Mouse (Mus musculus) layer of hippocampus, postnatal 14 days (tissue): ENCODE measurements at regions not wholly inside any gene's neighbourhood (a gene's known extent, or its start where the extent isn't known, plus 50 kb on each side); places are given as distances from the start of the nearest gene placed in this dataset.

Source experiments
- DNase-seq, 2 experiments: peaks; one replicate each; pipeline ENCODE4 v3.0.0; 2021 to 2022; ENCODE audit warnings: low spot score in 2 of 2, mixed read lengths in 1 of 2

GRCm38 (mm10) chr1:154255971-154256370 is 55.0 kb downstream of the Zfp648 start:
- no peak for DNase-seq

- DNase-seq, result peak; percentile 28 to 63
Observed at GRCm38 (mm10) chr1:154256811-154257210, 55.8 kb downstream of the Zfp648 start.

GRCm38 (mm10) chr1:154258511-154258910 is 57.5 kb downstream of the Zfp648 start:
- DNase-seq, result no peak

GRCm38 (mm10) chr1:154260393-154260792 is 59.4 kb downstream of the Zfp648 start:
- no peak for DNase-seq

GRCm38 (mm10) chr1:154281438-154281837 is 80.5 kb downstream of the Zfp648 start:
- peak; percentile 76 to 81 for DNase-seq

- DNase-seq, result no peak
Observed at GRCm38 (mm10) chr1:154286080-154286479, 85.1 kb downstream of the Zfp648 start.

- DNase-seq, result no peak
Observed at GRCm38 (mm10) chr1:154292729-154293128, 91.7 kb downstream of the Zfp648 start.

GRCm38 (mm10) chr1:154296080-154296479 is 95.1 kb downstream of the Zfp648 start:
- no peak for DNase-seq

- DNase-seq, result peak; percentile 23 to 43
Observed at GRCm38 (mm10) chr1:154299866-154300265, 98.9 kb downstream of the Zfp648 start.

- DNase-seq, result no peak
Observed at GRCm38 (mm10) chr1:154309650-154310049, 108.7 kb downstream of the Zfp648 start.
